Mouse (Mus musculus) urinary bladder, adult 2 months (tissue): ENCODE data around the gene Atg4c. TPM values are rescaled to one million over a fixed set of nuclear protein-coding genes. Genes with fewer than 3 reads are reported as not detected.

ENCODE experiments used
- DNase-seq: peaks from one replicate; pipeline ENCODE4 v3.0.0; 2022; ENCODE audit warnings: low spot score
- polyA plus RNA-seq: library from polyadenylated mRNA; depleted of rRNA; stranded (reverse); fragments of >200 nt; gene quantifications from 2 replicates; pipeline ENCODE4 v1.2.3, GENCODE M21; 2012; rRNA removed

Atg4c gene
- polyA plus RNA-seq, 1 experiment = 13.4 TPM

- DNase-seq = no peak
Observed at GRCm38 (mm10) chr4:99263663-99264062, 69.9 kb downstream of the Atg4c start.

GRCm38 (mm10) chr4:99266843-99267445 lies 73.2 kb downstream of the Atg4c start:
- DNase-seq = no peak

- DNase-seq = no peak
Observed at GRCm38 (mm10) chr4:99272860-99273259, 79.1 kb downstream of the Atg4c start.

GRCm38 (mm10) chr4:99273466-99273865 lies 79.7 kb downstream of the Atg4c start:
- no peak for DNase-seq

- no peak for DNase-seq
Observed at GRCm38 (mm10) chr4:99273979-99274378, 80.2 kb downstream of the Atg4c start.

GRCm38 (mm10) chr4:99278876-99279275 lies 85.1 kb downstream of the Atg4c start:
- DNase-seq = no peak

GRCm38 (mm10) chr4:99281711-99282110 lies 88.0 kb downstream of the Atg4c start:
- DNase-seq = no peak

GRCm38 (mm10) chr4:99289286-99289685 lies 95.6 kb downstream of the Atg4c start:
- DNase-seq = no peak

- DNase-seq = no peak
Observed at GRCm38 (mm10) chr4:99298676-99299075, 104.9 kb downstream of the Atg4c start.

- no peak for DNase-seq
Observed at GRCm38 (mm10) chr4:99304793-99305192, 111.1 kb downstream of the Atg4c start.

Other genes starting within 250 kb of the Atg4c start
- gene Angptl3, start 163.0 kb upstream of the Atg4c start, polyA plus RNA-seq = 0.04 TPM in 1 of 2 replicates, not detected in the other
- 105 and 128 TPM in 2 replicates for gene Dock7, start 73.0 kb upstream of the Atg4c start, polyA plus RNA-seq
- gene Gm12689, start 102.0 kb downstream of the Atg4c start, polyA plus RNA-seq = 0.98 and 1.4 TPM in 2 replicates